Mouse (Mus musculus): ENCODE measurements around the gene Acadl. TPM values are rescaled to one million over a fixed set of nuclear protein-coding genes. Genes with fewer than 3 reads are reported as not detected.

Acadl gene
- total RNA-seq, 2 experiments from 2014 or later = 267 to 388 TPM

GRCm38 (mm10) chr1:66841938-66842337 is 21.1 kb downstream of the Acadl start:
- intact Hi-C loops (cut with DNase I; ENCODE audit: low total_unique reads) = no loop called here
- DNase-seq = no peak

GRCm38 (mm10) chr1:66841510-66841909 is 21.6 kb downstream of the Acadl start:
- DNase-seq = no peak
- intact Hi-C loops (cut with DNase I; ENCODE audit: low total_unique reads) = no loop called here

DNA sequence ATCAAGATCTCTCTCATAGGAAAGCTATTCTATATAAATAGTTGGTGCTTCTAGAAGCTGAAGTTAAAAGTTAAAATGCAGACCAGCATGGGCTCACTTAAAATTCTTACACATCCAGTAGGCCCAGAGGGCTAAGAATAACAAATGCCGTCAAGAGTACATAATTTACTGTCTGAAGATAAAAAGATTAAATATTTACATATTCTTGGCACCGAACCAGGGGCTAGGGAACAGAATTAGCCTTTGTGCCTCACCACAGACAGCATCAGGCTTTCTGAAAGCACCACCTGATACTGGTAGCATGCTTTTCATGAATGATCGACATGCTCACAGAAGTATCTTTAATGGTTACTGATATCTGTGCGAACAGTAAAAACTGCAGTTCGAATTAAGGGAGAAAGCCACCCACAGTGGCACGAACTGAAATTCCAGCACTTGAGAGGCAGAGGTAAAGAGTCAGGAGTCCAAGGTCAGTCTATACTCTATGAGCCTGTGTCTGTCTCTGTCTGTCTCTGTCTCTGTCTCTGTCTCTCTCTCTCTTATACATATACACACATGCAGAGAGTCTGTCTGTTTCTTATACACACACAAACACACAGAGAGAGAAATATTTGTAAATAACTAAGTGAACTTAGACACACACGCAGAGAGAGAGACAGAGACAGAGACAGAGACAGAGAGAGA is 23.2 kb downstream of the Acadl start:
- intact Hi-C loops (cut with DNase I; ENCODE audit: low total_unique reads) = no loop called here
- DNase-seq = no peak

DNA sequence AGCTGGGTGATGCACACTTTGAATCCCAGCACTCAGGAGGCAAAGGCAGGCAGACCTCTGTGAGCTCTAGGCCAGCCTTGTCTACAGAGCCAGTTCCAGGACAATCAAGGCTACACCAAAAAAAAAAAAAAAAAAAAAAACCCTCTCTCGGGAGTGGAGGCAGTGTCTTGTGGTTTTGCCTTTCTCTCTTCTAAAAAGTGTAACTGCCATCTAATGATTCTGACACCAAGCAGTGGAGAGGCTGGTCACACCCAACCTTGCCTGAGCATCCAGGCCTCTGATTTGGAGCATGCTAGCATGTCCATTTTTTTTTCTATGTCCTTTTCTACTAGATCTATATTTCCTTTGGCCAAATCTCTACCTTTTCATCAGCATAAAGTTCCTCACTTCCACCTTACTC is 23.9 kb downstream of the Acadl start:
- DNase-seq = no peak
- intact Hi-C loops (cut with DNase I; ENCODE audit: low total_unique reads) = no loop called here

- peak; percentile 69 for DNase-seq
- intact Hi-C loops (cut with DNase I; ENCODE audit: low total_unique reads) = no loop called here
These were observed 24.7 kb downstream of the Acadl start for GRCm38 (mm10) chr1:66838184-66839042.

- no peak for DNase-seq
- intact Hi-C loops (cut with DNase I; ENCODE audit: low total_unique reads) = no loop called here
These were observed 25.9 kb downstream of the Acadl start for GRCm38 (mm10) chr1:66837207-66837606.

- no peak for DNase-seq
- intact Hi-C loops (cut with DNase I; ENCODE audit: low total_unique reads) = no loop called here
These were observed 30.4 kb downstream of the Acadl start for GRCm38 (mm10) chr1:66832636-66833165.

GRCm38 (mm10) chr1:66831824-66832600 is 31.1 kb downstream of the Acadl start:
- DNase-seq = no peak

DNA sequence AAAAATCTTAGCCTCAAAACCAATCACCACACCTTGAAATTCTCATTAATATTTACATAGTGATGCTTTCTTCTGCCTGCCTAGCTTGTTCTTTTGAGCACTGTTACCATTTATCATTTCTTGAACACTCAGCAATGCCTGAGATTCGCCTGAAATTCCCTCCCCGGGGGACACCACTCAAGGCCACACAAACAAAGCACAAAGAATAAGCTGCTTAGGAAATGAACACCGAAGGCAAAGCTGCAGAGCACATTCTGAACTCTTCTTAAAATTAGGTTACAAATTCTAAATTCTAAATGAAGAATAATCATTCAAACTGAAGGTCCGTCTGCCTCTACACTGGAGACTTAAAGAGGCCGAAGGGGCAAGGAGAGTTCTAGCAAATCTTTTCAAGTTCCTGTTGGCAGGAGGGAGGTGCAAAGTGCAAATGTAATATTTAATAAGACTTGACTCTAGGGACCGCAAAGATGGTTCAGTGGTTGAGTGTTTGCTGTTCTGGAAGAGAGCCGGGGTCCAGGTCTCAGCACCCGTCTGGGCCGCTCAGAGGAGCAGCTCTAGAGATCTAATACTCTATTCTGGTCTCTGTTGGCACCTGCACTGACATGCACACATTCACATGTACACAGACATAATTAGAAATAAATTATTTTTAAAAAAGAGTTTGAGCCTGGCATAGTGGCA is 33.5 kb downstream of the Acadl start:
- intact Hi-C loops (cut with DNase I; ENCODE audit: low total_unique reads) = no loop called here
- DNase-seq = no peak

More at GRCm38 (mm10) chr1:66831824-66832600, 31.1 kb downstream of the Acadl start:
- intact Hi-C loops (cut with DNase I; ENCODE audit: low total_unique reads) = no loop called here

DNA sequence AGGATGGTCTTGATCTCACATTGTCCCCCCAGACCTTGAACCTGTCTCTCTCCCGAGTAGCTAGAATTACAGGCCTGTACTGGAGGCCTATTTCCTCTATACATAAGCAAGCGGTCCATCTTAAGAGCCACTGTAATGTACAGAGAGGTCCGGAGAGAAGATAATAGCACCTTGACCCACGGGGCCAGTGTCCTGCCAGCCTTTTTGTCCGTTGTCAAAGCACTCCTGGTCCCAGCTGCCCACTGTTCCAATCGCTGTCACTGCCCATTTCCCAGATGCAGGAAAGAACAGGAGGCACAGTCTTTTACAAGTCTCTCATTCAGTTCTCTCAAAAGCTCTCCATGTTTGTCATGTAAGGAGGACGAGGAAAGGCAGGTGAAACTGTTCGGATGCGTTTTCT is 41.1 kb downstream of the Acadl start:
- intact Hi-C loops (cut with DNase I; ENCODE audit: low total_unique reads) = no loop called here
- no peak for DNase-seq

GRCm38 (mm10) chr1:66820241-66820640 is 42.8 kb downstream of the Acadl start:
- intact Hi-C loops (cut with DNase I; ENCODE audit: low total_unique reads) = no loop called here
- no peak for DNase-seq

GRCm38 (mm10) chr1:66817865-66818315 is 45.2 kb downstream of the Acadl start:
- peak; percentile 25 for DNase-seq

GRCm38 (mm10) chr1:66817453-66817839 is 45.6 kb downstream of the Acadl start, which contains the start of gene Kansl1l:
Kansl1l (minus strand) TSS chr1:66817562.
- DNase-seq = peak; percentile 97
- intact Hi-C loops (cut with DNase I; ENCODE audit: low total_unique reads) = no loop called here

More at GRCm38 (mm10) chr1:66817865-66818315, 45.2 kb downstream of the Acadl start:
- intact Hi-C loops (cut with DNase I; ENCODE audit: low total_unique reads) = no loop called here

DNA sequence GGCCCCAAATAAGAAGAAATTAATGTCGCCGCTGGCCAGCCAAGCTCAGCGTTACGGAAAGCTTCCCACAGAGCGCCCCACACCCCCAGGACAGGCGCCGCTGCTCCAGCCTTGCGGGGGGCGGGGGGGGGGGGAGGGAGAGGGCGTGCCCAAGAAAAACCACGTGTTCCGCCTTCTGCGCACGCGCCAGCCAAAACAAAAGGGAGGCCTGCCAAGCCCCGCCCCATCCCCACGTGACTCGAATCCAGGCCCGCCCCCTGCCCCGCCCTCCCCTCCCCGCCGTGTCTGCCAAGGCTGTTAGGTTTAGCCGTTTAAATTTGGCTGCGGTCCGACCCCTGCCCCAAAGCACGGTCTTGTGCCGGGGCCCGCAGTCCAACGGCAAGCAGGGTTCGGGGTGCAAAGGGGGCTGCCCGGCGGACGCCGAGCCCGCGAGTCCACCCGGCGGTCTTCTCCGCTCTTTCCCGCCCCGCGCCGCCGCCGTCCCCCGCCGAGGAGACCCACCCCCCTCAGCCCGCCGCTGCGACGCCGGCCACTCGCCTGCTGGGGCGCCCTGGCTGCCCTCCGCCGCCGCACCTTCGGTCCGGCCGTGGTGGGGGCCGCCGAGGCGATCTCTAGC is 46.1 kb downstream of the Acadl start:
- peak; percentile 92 for DNase-seq
- intact Hi-C loops (cut with DNase I; ENCODE audit: low total_unique reads) = no loop called here

DNA sequence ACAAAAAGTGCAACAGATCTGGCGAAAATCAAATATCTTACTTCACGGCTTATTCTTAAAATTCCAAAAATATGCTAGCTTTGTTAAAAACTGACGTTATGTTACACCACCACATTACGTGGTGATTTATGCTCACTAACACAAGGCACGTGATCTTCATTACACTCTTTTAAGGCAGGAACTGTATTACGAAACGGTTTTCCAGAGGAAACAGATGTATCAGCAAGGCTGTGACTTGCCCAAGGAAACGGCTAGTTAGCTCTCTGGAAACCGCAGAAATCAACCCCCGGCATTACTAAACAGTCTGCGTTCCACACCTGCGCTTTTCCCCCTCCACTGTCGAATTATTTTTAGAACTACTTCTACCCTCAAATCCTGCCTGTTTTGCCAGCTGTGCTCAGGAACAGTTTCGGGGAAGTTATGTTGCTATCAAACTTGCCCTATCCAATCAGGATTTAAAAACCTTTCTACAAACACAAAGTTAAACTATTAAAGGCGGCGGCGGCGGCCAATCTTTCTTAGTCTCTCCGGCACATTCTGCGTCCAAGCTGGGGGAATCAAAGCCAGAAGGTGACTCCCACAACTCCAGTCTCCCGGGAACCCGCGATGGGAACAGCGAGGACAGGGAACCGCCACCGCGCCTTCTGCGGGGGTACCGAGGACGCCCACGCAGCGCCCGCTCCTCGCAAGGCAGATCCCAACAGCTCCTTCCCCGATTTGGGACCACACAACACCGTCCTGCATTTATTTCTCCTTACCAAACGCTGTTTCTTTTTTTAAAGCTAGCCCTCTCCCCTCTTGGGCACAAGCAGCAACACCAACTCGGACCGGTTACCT is 46.9 kb downstream of the Acadl start:
- intact Hi-C loops (cut with DNase I; ENCODE audit: low total_unique reads) = no loop called here

DNA sequence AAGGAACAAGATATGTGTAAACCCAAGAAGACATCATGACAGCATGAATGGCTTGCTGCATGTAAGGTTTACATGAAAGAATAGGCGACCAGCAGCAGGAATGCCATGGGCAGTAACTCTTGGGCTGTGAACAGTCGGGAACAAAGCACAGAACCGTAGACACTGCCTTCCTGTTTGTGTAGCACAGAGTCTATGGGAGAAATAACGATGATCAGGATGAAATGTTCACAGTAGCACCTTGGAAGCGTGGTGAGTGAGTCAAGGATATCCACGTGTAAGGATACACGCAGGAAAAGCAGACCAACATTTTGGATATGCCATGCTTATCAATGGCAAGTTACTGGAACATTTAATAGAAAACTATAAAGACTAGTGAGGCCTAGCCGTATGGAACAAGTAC is 48.3 kb downstream of the Acadl start:
- DNase-seq = no peak
- intact Hi-C loops (cut with DNase I; ENCODE audit: low total_unique reads) = no loop called here

More for the DNA sequence above, 46.9 kb downstream of the Acadl start:
- peak; percentile 58 for DNase-seq

GRCm38 (mm10) chr1:66813191-66813590 is 49.9 kb downstream of the Acadl start:
- no peak for DNase-seq
- intact Hi-C loops (cut with DNase I; ENCODE audit: low total_unique reads) = no loop called here

GRCm38 (mm10) chr1:66806821-66807220 is 56.3 kb downstream of the Acadl start:
- intact Hi-C loops (cut with DNase I; ENCODE audit: low total_unique reads) = no loop called here
- no peak for DNase-seq
